Mouse (Mus musculus): ENCODE measurements around the gene Fhod1.

DNA sequence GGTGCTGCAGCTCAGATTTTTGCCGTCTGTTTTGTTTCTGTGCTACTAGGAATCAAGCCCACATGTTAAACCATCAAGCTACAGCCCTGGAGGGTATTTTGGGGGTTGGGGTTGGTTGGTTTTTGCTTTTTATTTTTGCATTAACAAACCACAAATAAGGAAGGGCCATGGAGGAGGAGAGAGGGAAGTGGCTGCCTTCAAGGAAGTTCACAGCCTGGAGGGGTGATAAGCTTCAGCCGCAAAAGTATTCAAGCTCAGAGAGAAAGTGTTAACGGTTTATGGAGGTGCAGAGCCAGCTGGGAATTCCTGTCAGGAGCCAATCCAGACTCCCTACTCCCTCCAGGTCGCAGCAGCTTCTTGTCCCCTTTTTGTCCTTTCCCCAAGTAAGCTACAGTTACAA lies 8.8 kb downstream of the Fhod1 start:
- TF ChIP-seq POLR2A (IDR thresholded peaks at IDR 0.05; ENCODE audit: low read depth, low read length) (no peak), CHD2 (IDR thresholded peaks at IDR 0.05; ENCODE audit: low read length) (no peak), CTCF (conservative IDR thresholded peaks at IDR 0.05 in 1 of 2, IDR thresholded peaks at IDR 0.05 in 1 of 2; ENCODE audit: low read depth in 2 of 2, low read length in 2 of 2) (no peak), NRF1 (IDR thresholded peaks at IDR 0.05; ENCODE audit: low read depth, low read length) (no peak), IRF4 (IDR thresholded peaks at IDR 0.05; ENCODE audit: low read depth, low read length) (no peak), RCOR1 (conservative IDR thresholded peaks at IDR 0.05; ENCODE audit: low read depth, low read length) (no peak)

Data from CH12.LX (cell line).